Mouse (Mus musculus): ENCODE results near the gene Echdc3.

The Echdc3 gene

DNA sequence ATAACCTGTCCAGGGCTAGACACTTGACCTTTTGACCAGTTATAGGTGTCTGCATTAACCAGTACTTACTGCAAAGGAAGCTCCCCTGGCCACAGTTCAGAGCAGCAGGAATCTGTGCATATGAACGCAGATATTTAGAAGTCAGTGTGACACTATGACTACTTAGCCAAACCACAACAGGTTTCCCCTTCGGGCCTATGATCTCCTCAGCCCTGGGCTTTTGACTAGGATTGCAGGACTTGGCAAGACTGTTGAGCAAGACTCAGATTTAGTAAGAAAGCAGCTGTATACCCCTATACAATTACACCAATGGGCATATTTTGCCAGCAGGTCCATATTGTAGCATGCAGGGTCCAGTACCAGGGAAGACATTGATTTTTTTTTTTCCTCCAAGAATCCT is 44.3 kb downstream of the Echdc3 start:
- in situ Hi-C loops (cut with MseI, MboI): loop anchor here (5.0 to 10.0 kb wide), 3 partner anchors 134 to 174 kb away; no protein-coding TSS in a partner anchor

DNA sequence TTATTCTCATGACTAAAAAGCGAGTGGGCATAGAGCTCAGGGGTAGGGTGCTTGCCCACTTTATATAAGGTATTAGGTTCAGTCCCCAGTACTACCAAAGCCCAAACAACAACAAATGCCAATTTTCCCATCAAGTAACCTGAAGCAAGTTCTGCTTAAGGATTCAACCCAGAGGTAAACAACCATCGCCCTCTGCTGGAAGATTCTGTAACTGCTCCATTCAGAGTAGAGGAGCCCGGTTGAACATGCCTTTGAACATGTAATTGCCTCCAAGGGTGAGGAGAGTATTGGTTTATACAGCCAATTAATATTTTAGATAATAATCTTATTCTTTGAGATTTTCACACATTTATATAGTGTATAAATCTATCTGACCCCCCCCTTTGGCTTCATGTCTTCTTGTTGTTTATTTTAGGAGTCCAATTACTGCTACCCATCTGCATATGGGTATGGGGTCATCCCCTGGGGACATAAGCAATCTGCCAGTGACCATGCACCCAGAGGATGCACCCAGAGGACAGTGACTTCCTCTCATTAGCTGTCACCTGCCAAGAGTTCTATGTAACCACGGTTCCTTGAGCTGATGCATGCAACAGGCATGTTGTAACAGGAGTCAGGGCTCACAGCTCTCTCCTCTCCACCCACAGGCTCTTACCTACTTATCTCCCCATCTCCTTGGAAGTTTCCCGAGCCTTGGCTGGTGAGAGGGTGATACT is 44.8 kb downstream of the Echdc3 start:
- in situ Hi-C loops (cut with MseI, MboI): loop anchor here (5.0 to 10.0 kb wide), 3 partner anchors 133 to 173 kb away; no protein-coding TSS in a partner anchor

DNA sequence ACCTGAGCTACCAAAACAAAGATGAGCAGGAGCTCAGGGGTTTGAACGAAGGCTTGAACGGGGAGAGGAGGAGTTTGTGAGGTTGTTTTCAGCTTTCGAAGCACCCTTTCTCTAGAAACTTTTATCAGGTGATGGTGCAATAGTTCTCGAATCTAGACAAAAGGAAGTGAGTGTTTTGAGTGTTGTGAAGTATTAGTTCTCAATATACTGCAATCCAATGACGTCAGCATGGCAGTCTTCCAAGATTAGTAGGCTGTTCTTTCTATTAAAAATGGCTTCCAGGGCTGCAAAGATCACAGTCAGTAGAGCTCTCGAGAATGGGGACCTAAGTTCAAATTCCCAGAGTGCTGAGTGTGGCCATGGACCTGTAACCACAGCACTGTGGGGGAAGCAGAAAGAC is 47.1 kb downstream of the Echdc3 start:
- in situ Hi-C loops (cut with MseI, MboI): loop anchor here (5.0 to 10.0 kb wide), 3 partner anchors 131 to 171 kb away; no protein-coding TSS in a partner anchor

DNA sequence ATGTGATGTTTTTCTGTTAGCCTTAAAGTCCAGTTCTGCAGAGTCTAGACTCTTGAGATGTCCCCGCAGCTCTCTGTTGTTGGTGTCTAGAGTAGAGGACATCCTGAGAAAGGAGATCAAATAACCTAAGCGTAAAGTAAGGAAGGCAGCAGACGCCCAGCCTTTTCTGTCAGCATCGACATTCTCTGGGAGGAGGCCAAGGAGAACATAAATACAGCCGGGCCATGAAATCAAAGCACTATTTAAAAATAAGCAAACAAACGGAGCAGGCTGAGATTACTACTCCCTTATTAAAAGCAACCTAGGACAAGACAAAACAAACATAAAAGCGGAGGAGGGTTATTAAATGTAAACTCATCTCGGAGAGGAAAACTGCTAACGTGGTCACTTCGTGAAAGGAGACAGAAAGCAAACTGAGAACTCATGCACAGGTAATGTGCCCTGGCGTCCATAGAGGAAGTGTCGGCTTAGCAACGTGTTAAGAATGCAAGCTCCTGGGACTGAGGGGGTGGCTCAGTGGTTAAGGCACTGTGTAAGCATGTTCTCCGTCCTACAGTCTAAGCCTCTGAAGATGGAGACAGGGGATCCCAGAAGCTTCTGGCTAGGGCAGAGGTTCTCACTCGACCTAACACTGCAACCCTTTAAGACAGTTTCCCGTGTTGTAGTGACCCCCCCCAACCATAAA is 48.1 kb downstream of the Echdc3 start:
- in situ Hi-C loops (cut with MseI, MboI): loop anchor here (5.0 to 10.0 kb wide), 3 partner anchors 130 to 170 kb away; no protein-coding TSS in a partner anchor

DNA sequence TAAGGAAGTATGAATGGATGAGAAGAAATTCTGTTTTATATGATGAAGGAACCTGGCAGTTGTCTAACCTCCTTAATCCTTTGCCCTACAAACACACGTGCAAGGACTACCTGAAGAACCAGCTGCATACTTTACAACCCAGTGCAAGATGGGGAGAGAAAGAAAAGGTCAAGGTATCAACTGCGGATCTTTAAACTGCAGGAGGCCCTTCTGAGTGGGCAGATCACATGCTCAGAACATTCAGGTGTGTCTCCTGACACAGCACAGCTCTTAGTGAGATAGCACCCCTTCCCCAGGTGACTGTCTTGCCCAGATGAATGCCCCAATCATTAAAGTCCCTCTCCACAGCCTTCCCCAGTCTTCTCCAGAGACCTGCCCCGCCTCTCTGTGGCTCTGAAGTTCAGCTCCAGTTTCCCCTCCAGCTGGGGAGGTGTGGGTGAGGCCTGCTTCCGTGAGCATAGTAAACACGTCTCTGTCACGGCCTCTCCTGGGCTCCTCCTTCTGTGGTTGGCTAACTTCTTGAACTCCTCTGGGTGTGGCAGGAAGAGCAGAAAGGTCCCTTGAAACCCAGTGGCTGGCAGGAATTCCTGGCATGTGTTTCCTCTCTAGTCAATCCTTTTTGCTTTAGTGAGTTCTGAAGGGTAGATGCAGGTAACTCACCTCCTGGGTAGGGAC is 50.3 kb downstream of the Echdc3 start:
- in situ Hi-C loops (cut with MseI, MboI): loop anchor here in 1 of 2 experiments (10.0 kb wide), 2 partner anchors 128 to 168 kb away; no protein-coding TSS in a partner anchor

DNA sequence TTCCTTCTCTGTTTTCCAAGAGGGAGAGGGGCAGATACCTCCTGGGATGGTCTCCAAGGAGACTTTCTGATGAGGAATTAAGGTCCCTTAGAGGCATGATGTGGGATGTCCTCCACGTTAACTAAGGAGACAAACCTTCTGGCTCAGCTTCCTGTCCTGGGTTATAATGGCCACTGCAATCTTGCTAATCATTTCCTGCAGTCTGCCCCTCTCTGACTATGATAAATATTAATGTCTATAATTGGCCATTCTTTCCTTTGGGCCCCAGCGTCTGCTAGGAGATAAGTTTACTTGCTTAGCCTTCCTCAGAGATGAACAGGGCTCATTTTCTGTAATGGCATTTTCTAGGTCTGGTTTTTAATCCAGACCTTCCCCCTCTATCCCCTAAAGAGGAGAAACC is 53.1 kb downstream of the Echdc3 start:
- in situ Hi-C loops (cut with MseI, MboI): loop anchor here in 1 of 2 experiments (10.0 kb wide), 2 partner anchors 125 to 165 kb away; no protein-coding TSS in a partner anchor

DNA sequence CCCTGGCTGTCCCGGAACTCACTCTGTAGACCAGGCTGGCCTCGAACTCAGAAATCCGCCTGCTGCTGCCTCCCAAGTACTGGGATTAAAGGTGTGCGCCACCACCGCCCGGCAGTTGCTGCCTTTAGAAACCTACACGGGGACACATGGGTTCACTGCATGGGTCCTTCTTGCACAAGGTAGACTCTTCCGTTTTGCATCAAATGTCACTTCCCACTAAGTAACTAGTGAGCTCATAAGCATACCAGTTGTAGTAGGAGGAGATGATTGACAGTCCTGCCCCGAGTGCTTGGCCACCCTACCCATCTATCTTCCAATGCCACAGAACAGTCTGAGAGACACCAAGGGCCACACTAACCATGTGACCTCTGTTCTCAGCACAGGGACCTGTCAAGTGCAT is 53.6 kb downstream of the Echdc3 start:
- in situ Hi-C loops (cut with MseI, MboI): no loop called here

DNA sequence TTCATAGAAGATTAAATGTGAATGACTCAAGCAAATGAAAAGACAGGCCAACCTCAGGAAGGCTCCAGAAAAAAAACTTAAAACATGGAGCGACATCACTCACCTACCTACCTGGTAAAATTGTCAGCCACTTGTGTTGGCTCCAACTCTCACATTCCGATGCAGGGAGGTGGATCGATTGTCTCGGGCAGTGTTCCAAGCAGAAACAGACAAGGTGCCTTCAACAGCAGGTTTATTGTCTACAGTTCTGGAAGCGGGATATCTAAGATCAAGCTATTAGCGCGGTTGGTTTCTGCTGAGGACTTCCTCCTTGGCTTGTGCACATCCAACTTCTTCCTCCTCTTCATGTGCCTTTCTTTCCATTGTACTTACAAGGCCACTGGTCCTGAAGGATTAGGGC is 55.2 kb downstream of the Echdc3 start:
- in situ Hi-C loops (cut with MseI, MboI): no loop called here

DNA sequence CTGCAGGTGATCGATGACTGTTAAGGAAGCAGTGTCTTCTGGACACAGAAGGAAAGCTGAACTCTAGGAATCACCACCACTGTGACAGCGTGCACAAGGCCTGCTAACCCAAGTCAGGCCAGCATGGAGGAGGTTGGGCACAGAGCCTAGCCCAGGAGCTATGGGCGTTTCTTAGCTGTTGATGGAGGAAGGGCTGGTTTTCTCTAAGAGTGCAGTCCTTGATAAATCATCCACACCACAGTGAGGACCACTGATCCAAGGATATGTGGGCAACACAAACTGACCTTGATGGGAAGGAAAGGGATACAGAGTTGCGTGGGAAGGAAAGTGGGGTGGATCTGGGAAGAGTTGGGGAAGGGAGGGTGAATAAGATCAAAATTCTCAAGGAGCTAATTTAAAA is 55.6 kb downstream of the Echdc3 start:
- in situ Hi-C loops (cut with MseI, MboI): no loop called here

DNA sequence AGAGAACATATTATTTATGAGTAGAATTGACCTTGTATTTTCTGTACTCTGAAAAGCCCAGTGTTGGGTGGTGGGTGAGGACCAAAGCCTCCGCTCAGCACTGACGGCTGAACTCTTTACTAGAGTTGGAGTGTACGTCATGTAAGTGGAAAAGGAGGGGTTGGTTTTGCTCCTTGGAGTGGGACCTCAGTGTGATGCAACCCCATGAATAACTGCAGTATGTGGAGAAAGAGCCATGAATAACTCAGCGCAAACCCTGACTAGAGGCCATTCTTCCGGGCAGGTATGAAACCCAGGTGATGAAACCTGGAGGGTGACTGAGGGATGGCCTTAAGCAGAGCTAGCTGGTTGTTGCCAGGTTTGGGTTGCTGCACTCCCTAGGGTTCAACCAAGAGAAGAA is 63.0 kb downstream of the Echdc3 start:
- in situ Hi-C loops (cut with MseI, MboI): no loop called here

DNA sequence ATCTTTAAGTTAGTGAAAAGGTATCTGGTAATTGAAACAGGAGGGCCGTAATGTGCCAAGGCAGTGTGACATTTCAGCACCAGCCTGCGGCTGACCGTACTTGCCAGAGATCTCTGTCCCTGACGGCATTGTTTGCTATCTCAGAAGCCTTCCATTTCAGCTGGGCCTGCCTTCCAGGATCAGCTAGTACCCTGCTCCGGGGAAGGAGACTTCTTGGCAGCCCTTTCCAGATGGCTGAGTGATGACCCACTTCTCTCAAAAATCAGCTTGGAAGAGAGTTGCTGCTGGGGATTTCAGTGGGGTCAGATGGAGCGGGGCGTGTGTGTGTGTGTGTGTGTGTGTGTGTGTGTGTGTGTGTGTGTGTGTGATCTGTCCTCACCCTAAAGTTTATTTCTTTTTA is 65.9 kb downstream of the Echdc3 start:
- in situ Hi-C loops (cut with MseI, MboI): no loop called here

DNA sequence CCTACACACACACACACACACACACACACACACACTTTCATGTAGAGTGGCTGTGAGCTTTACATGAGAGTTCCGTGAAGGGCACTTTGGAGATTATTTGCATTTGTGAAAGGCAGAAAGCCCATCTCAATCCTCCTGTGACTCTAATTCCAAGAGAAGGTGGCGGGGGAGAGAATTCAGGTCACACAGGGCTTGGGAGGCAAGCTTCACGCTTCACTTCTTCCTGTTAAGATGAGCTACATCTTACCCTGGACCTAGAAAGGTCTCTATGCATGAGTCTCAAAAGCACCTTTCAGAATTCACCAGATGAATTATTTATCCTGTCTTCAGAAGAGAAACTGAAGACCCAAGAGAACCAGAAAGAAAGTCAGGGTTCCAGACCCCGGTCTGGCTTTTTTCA is 66.6 kb downstream of the Echdc3 start:
- in situ Hi-C loops (cut with MseI, MboI): no loop called here

DNA sequence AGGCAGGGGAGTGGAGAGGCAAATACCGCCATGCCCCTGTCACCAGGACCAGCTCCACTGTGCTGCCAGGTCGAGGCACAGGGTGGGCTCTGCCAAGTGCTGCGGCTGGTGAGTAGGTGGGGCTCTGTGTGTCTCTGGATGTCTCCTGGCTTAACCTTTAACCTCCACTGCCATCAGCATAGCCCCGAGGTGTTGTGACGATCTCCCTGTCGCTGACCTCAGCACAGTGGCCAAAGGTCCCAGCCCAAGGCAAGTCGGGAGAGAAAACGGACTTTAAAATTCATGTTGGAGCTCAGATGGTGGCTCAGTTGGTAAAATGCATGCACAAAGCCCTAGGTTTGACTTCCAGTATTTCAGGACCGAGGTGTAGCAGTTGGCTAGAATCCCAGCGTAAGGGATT is 67.2 kb downstream of the Echdc3 start:
- in situ Hi-C loops (cut with MseI, MboI): no loop called here

DNA sequence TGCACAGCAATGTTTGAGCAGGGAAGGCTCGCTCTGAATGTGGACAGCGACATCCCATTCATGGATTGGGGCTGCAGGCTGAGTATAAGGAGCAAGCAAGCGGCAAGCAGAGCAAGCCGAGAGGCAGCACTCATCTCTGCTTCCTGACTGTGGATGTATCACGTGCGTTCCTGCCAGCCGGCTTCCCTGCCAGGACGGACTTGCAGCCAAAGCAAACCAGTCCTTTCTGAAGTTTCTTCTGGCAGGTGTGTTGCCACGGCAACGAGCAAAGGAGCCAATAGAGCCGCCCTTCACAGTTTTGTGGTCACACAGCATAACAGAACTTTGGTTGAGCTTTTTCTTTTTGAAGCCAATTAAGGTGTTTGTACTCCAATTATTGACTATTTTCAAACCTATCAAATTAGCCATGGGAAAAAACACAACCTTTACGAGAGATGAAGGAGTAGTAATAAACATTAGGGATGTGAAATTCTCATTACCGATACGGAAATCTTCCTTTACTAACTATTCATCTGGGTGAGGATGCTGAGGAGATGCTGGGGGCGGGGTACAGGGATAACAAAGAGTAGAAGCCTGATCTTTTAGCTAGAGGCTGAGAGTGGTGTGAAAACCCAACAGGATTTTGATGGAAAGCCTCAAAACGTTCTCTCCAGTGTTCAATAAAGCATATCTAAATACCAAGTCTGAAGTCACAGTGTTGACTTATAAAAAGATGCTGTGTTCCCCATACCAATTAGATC is 69.7 kb downstream of the Echdc3 start:
- in situ Hi-C loops (cut with MseI, MboI): no loop called here

DNA sequence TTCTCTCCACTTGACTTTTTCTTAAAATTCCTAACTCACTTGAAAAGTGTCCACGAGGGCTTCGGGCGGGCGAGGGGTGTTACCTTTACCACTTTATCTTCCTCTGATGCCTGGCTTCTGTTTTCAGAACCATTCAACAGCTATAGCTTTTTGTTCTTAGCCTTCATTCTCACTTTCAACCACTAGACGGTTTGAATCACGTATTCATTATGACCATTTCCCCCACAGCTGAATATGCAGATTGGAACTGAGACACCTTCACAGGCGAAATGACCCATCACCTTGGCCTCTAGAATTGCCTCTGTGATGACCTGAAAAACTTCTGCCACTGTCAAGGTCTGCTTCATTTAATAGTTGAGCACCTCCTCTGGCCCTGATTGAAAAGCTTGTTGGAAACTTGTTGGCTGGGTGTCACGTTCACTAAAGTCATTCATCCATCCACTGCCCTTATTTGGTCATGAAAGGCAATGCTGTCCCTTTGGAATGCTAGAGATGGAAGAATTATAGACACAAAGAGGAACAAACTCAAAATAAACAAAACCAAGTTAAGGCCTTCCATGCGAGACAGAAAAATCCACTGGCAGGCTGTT is 72.2 kb downstream of the Echdc3 start:
- in situ Hi-C loops (cut with MseI, MboI): no loop called here

All from mouse trophoblast stem cell (cell line).